Mouse (Mus musculus) thymus, postnatal 36 days (tissue): ENCODE measurements at regions not wholly inside any gene's neighbourhood (a gene's known extent, or its start where the extent isn't known, plus 50 kb on each side); places are given as distances from the start of the nearest gene placed in this dataset.

Source experiments
- DNase-seq, 2 experiments: peaks; one replicate each; pipeline ENCODE4 v3.0.0; 2022; ENCODE audit warnings: mixed read lengths in 2 of 2

- DNase-seq: no peak
These were observed 279.1 kb downstream of the Prex1 start for GRCm38 (mm10) chr2:166434554-166434953.

DNA sequence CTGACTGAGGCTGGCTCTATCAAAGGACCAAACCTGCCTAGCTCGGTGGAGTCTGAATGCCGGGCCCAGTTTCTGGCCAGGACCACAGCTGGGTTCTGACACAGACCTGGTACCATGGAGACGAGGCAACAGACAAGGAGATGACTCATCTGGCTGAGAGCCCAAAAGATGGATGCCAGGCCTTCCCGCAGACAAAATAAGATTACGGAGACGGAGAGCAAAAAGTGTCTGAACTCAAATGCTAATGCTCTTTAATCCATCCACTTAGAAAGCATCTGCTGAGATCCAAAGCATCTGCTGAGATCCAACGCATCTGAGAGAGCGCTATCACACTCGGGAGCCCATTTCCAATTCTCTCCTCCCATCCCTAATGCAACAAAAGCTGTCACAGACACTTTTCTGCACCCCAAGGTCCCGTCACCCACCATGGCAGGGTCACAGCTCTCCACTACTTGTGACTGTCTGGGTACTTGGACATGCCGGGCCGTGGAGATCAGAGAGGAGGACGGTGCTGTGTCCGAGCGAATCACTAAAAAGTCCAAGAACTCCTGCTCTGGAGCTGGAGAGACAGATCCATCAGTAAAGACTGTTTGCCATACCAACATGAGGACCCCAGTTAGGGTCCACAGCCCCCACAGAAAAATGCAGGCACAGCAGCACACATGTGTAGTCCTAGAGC lies 278.3 kb upstream of the Sulf2 start:
- DNase-seq: no peak

- no peak for DNase-seq
These were observed 277.6 kb upstream of the Sulf2 start for GRCm38 (mm10) chr2:166432948-166433654.

GRCm38 (mm10) chr2:166432531-166432930 lies 277.1 kb upstream of the Sulf2 start:
- DNase-seq: no peak

DNA sequence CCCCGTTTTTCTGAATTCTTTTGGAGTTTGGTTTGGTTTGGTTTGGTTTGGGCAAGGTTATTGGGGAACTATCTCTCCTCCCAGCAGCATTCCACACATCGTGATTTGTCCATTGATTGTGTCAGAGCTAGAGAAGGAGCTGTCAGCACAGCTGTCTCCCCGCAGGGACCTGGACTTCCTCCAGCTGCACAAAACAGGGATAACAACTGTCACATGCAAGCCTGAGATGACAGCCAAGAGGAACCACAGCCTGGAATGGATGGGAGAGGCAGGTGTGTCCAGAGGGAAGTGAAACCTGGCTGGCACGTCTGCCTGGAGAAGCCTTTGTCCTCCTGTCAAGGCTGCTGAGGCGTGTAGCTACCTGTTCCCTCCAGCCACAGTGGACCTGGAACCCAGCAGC lies 274.5 kb upstream of the Sulf2 start:
- DNase-seq: no peak

GRCm38 (mm10) chr2:166429494-166429893 lies 274.0 kb upstream of the Sulf2 start:
- DNase-seq: no peak

DNA sequence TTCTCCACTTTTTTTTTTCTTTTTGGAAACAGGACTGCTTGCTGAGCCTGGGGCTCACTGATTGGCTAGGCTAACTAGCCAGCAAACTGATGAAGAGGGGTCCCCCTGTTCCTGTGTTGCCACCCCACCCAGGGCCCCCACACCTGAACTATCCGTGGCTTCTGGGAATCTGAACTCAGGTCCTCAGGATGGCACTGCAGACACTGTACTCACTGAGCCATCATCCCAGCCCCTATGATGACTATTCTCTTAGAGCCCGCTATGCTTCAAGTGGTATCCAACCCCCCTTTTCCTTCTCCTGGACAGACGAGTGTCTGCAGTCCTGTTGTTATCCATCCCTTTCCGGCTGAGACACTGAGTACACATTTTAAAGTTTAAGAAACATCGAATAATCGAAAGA lies 271.9 kb upstream of the Sulf2 start:
- DNase-seq: no peak

DNA sequence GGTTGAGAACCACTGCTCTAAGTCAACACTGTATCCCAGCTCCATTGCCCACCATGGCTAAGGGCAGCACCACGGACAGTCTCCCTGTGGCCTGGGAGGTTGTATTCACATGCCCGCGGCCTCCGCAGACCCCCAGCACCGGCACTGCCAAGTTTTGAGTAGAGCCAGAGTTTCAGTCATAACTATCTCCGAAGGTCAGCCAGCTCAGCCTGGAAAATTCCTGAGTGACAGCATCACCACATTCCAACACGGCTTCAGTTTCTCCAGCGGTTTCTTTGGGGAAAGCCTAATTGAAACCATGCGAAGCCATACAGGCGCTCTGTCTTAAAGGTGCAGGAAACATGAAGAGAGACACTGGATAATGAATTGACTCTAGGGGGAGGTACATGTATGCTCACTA lies 271.5 kb upstream of the Sulf2 start:
- no peak for DNase-seq

GRCm38 (mm10) chr2:166426457-166426856 lies 271.0 kb upstream of the Sulf2 start:
- DNase-seq: no peak

DNA sequence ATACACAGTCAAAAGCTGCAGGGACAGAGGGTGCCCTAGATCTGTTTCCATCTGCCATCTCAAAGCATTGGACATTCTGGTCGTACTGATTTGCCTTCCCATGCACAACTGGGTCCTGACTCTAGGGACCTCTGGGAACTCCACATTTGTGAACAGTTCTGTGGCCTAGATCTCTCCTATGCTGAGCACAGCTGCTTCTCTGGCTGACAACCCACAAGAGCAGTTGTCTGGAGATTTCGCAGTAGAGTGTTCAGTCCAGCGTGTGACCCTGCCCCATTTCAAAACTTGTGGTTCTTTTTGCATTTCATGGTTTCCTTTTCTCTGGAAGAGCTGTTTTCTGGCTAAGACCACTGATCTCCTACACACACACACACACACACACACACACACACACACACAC lies 269.7 kb upstream of the Sulf2 start:
- no peak for DNase-seq

- no peak for DNase-seq
These were observed 267.7 kb upstream of the Sulf2 start for GRCm38 (mm10) chr2:166423132-166423660.

DNA sequence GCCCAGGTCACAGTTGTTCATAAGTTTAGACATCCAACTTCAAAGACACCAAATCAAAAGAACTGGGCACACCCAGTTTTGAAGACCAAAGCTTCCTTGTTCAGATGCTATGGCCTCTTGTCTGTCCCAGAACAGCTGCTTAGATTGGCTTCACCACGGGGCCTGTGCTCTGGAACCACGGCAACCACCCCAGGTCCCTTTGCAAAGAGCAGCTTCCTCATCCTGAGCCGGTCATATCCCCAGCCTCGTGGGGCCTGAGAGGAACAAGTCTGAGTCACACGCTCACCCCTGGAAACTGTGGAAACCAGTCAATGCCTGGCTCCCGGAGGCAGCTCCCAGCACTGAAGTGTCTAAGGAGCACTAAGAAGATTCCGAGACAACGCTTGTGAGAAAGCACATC lies 264.8 kb upstream of the Sulf2 start:
- no peak for DNase-seq

DNA sequence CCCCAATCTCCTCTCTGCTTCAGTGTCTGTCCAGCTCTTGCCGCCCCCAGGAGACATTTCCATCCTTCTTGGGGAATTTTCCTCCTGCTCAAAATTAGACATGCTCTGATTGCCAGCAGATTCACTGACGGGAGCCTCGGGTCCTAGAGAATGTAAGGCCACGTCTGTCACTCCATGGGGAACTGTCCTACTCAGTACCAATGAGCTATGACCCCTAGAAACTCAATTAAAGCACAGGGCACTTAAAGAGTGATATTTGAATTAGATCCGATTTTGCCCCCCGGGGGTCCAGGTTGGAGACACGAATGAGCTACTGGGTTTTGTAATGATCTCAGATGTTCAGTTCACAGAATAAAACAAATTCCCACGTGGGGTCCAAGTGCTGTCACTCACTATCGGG lies 263.8 kb upstream of the Sulf2 start:
- no peak for DNase-seq

- no peak for DNase-seq
These were observed 262.8 kb upstream of the Sulf2 start for GRCm38 (mm10) chr2:166418279-166418678.

DNA sequence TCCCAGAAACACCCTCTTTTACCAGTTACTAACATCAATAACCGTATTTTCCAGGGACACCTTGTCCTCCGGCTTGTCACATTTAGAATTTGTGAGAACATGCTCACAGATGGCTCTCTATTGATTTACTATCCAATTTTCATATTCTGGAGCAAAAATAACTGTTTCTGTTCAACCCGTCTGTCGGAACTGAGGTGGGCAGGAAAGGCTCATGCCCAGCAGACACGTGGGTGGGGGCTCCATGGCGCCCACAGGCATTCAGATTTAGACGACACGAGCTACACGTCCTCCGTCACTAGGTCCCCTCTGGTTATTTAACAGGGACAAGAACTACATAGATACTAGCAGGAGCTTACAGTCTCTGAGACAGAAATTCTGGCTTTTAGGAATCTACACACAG lies 262.2 kb upstream of the Sulf2 start:
- DNase-seq: no peak

DNA sequence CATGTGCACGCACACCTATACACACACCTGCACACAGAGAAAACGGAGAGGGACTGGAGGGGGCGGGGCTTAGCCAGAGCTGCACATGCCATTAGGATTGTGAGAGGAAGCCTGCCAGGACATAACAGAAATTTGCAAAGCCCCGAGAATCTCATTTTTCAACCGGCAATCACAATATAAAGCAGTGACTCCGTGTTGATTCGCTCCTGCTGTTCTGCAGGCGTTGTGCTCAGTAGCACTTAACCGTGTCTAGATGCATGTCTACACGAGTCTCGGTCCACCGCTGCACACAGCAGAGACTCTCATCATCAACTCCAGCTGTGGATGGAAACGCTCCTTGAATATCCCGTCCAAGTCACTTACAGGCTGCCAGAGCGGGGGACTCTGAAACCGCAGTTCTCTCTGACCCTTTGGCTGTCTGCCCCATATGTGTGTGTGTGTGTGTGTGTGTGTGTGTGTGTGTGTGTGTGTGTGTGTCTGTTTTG lies 260.1 kb upstream of the Sulf2 start:
- DNase-seq: no peak

DNA sequence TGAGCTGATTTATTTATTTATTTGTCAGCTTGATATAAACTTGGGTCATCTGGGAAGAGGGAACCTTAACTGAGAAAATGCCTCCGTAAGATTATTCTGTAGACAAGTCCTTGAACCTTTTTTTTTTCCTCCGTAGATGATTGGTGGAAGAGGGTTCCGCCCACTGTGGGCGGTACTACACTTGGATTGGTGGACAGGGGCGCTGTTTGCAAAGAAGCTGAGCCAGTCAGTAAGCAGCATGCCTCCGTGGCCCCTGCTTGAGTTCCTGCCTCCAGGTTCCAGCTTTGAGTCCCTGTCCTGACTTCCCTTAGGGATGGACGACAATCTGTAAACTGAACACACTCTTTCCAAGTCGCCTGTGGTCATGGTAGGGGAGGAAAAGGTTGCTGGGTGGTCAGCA lies 259.4 kb upstream of the Sulf2 start:
- no peak for DNase-seq

GRCm38 (mm10) chr2:166412031-166412858 lies 256.8 kb upstream of the Sulf2 start:
- no peak for DNase-seq

GRCm38 (mm10) chr2:166409391-166409790 lies 253.9 kb upstream of the Sulf2 start:
- DNase-seq: no peak

- DNase-seq: no peak
These were observed 253.3 kb upstream of the Sulf2 start for GRCm38 (mm10) chr2:166408806-166409205.

GRCm38 (mm10) chr2:166408009-166408408 lies 252.5 kb upstream of the Sulf2 start:
- DNase-seq: no peak

DNA sequence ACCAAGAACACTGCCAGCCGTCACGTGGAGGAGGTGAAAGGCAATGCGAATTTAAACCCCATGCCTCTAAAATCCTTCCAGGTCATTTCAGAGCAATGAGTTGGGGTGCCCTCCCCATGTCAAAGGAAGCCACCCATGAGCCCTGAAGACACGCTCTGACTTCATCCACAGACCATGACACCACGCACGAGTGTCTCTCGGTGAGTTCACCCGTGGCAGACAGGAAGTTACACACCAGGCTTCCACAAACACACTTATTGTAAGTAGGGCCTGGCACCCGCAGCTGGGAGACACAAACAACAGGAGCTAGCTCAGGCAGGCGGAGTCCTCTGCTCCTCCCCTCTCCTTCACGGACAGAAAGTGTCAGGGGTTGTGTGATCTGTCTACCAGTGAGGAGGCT lies 251.4 kb upstream of the Sulf2 start:
- DNase-seq: no peak

DNA sequence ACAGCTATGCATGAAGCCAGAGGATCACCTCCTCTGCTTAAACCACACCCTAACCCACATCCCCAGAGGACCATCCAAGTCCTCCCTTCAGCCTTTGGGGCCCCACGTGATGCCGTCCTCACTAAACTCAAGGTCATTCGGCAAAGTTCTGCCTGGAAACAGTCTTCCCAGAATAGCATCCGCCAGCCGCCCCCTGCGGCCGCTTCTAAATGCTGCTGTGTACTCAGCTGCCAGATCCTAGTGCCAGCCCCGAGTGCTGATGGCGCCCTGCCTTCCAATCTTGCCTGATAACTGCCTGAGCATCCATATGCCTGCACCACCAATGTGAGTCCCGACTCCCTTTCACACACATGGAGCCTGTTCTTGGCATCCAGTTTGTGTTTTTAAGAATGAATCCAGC lies 247.9 kb upstream of the Sulf2 start:
- DNase-seq: no peak
